Mouse (Mus musculus) cerebral cortex, adult 2 months (tissue): ENCODE results near the gene Olfr1274-ps.

Experiments
- WGBS: fragments of 180-500 bp; shearing (Covaris S2); methylation state at CpG from one replicate; pipeline ENCODE4 v1.1.7; 2018; 5-methylcytosine and 5-hydroxymethylcytosine counted together

The Olfr1274-ps gene

DNA sequence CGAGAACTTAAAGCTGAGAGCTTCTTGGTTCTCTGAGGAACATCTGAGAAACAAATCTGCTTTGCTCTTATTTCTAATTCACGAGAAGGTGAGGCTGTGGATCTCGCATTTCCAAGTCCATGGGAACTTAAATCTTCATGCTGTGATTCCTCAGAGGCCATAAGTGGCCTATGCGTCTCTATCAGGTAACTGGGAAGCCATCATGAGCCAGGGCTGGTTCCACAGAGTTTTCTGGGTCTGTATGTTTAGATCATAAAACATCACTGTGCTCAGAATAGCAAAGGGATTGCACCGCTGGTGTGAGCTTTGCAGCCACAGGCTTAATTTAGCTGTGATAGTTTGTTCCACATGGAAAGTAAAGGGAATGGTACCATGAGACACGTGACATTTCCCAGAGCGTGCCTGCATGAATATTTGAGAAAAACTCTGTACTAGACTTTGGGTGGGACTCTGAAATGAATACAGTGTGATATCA, at the start of gene Olfr1274-ps:
Olfr1274-ps (plus strand) TSS at position 51 of the 475 bp plus-strand sequence.
- WGBS, result 55% methylated on average over 6 of the region's 7 CpGs

DNA sequence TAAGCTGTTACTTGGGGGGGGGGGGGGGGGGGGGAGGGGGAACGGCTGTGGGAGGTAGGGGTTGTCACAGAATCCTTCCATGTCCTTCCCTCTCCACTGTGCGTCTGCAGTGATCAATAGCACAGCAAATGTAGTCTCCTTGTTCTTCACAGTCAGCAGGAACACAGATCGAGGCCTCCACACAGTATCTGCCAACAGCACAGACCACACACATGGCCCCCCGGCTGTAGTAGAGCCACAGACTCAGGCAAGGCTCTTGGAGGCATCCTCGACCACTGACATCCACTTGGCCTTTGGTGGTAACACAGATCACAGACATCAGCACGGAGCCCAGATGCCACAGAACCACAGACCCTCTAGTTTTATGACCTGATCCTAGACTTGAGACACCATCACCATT, 47.4 kb upstream of the Olfr1274-ps start:
- no CpG with 5 or more reads among the region's 6 CpGs for WGBS

GRCm38 (mm10) chr2:90351540-90351939, 46.9 kb upstream of the Olfr1274-ps start:
- WGBS, result no CpG with 5 or more reads among the region's 3 CpGs

GRCm38 (mm10) chr2:90359229-90359628, 39.3 kb upstream of the Olfr1274-ps start:
- WGBS, result no CpG with 5 or more reads among the region's 5 CpGs

GRCm38 (mm10) chr2:90360199-90360598, 38.3 kb upstream of the Olfr1274-ps start:
- no CpG with 5 or more reads among the region's 4 CpGs for WGBS

DNA sequence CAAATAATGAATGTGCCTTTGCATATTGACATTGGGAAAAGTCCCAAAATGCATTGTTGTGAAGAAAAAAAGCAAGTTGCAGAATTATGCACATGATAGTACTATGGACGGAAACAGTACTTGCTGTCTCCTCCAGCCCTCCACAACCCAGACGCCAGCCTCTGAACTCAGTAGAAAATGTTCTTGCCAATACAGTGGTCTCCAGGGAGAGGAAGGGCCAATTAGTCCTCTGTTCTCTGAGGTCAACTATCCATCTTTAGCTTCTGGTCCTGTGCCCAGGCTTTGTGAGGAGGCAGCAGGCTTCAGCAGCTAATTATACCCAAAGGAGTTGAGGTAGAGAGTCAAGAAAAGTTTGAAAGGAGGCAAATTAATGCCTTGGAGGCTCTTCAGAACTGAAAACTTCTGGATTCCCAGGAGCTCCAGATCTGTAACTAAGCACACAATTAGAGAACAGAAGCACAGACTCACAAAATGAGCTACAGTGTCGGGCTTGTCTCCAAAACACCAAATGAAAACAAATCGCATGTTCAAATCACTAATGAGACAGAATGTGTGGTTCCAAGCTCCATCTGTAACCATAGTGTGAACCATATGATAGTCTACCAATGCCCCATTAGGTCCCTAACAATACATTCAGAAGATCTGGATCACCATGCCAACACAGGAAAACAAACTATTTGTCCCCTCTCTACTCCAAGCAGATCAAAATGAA, 15.8 kb downstream of the Olfr1274-ps start:
- WGBS, result 35% methylated on average over 4 of the region's 4 CpGs

- WGBS, result 55% methylated on average over 6 of the region's 6 CpGs
Observed at GRCm38 (mm10) chr2:90422282-90422681, 23.8 kb downstream of the Olfr1274-ps start.

DNA sequence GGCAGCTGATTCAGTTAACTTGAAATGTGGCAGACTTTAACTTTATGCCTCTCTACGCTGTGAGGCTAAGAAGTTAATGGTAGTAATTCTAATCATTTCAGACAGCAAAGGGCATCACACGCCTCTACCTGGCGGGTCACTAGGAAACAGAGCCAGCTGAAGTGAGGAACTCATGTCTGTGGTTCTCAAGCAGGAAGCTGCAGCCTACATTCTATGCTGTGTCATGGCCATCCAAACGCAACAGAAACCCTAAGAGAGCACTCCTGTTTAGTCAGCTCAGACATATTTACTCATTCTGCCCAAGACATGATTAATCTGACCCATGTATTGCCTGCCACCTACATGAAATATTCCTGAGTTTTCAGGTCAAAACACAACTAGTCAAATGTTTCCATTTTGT, 26.5 kb downstream of the Olfr1274-ps start:
- WGBS, result no CpG with 5 or more reads among the region's 4 CpGs

- WGBS, result no CpG with 5 or more reads among the region's 11 CpGs
Observed at GRCm38 (mm10) chr2:90428988-90429717, 30.7 kb downstream of the Olfr1274-ps start.

DNA sequence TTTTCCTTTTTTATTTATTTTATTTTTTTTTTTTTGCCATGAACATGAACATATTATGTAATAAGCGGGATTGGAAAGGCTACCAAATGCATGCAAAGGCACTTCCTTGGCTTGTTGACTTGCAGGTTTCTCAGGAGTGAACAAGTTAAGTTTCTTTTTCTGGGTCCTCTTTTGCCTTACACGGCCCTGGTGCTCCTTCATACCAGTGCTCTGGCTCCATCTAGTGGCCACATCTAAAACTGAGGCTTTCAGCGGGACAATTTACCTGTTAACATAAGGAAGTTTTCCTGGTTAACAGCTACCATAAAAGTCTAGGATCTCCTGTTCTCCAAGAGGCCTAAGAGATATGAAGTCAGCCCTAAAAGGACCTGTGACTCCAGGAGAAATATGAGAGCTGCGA, 31.3 kb downstream of the Olfr1274-ps start:
- no CpG with 5 or more reads among the region's 4 CpGs for WGBS

- WGBS, result 91% methylated on average over 1 of the region's 5 CpGs
Observed at GRCm38 (mm10) chr2:90437453-90437852, 39.0 kb downstream of the Olfr1274-ps start.

DNA sequence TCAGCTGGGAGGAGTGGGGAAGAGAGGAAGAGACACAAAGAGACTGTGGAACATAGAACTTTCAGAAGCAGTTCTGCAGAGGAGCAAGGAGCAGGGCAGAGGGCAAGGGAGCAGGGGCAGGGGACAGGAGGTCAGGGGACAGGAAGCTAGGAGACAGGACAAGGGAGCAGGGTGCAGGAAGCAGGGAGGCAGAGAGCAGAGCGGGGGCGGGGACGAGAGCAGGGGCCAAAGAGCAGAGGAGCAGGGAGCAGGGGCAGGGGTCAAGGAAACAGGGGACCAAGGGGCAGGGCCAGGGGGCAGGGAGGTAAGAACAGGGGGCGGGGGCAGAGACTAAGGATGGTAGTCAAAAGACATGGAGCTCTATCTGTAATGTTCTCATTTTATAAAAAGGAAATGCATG, 43.3 kb downstream of the Olfr1274-ps start:
- WGBS, result 60% methylated on average over 4 of the region's 4 CpGs

DNA sequence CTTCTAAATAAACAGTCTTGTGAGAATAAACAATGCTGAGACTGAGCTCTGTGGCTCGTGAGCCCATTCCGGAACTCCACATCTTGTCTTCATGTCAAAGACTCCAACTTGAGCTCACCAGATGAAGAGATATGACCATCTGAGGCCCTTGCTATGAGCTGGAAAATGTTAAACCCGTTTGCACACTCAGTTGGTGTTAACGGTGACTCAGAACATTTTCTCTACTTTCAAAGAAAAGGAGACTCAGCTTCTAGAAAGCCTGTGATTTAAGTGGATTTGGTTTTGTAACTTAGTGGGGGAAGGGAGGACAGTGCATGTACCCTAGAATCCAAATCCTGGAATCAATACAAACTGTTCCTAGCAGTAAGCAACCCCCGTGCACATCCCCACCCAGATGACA, 45.3 kb downstream of the Olfr1274-ps start:
- WGBS, result 33% methylated on average over 5 of the region's 5 CpGs

GRCm38 (mm10) chr2:90448967-90449740, 50.7 kb downstream of the Olfr1274-ps start:
- WGBS, result 78% methylated on average over 15 of the region's 15 CpGs

GRCm38 (mm10) chr2:90452380-90452779, 53.9 kb downstream of the Olfr1274-ps start:
- WGBS, result 76% methylated on average over 3 of the region's 3 CpGs
